Comparison of ENCODE assay signal across 13 mouse cellular contexts in the genomic region with DNA sequence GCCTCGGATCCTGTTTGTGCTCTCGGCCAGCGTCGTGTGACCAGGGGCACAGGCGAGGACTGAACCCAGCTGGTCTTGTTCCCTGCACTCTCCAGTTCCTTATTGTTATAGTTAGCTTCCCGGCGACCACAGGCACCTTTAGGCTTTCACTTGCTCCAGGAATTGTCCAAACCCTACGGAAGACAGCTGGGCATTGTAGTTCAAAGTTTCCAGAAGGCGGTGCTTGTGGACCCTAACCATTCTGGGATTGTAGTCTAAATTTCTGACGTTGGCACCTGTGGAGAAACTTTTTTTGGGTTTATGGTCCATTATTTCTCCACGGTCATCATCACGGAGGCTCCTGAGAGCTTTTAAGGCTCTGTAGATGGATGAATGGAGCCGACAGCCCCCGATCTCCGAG. TPM values are rescaled to one million over a fixed set of nuclear protein-coding genes. Genes with fewer than 3 reads are reported as not detected.
DNase-seq lines count a peak whose midpoint lies in the region; ATAC-seq and TF ChIP-seq lines count a peak whose summit lies in the region.
"Had no signal": no experiment of that assay in that cellular context is flagged by ENCODE, and none has a peak within 500 bp of the region (broad histone marks: within the 10 kb centered on the region; RNA-seq: fewer than 3 reads in every experiment).

No protein-coding gene starts in this region.

- no peak for TF ChIP-seq EP300 in lung, postnatal 0 days (IDR thresholded peaks at IDR 0.05)

- peak overlapping the region; percentile 46 for H3K4me2 ChIP-seq in heart, embryonic 14.5 days (ENCODE audit: low read length)
- H3K4me2 ChIP-seq in lung, postnatal 0 days (replicated peaks; ENCODE audit: low read depth, low read length): 0 out of 2 replicates have a peak overlapping the region, but pooled peaks have one; percentile 8
- H3K4me2 ChIP-seq in forebrain, postnatal 0 days (ENCODE audit: low read depth): 0 out of 2 replicates have a peak overlapping the region, but pooled peaks have one; percentile 15
- peak overlapping the region; percentile 20 for H3K4me2 ChIP-seq in neural tube, embryonic 13.5 days

- no peak overlapping the region for H3K9ac ChIP-seq in heart, embryonic 14.5 days (ENCODE audit: low read length)
- no peak overlapping the region for H3K9ac ChIP-seq in lung, postnatal 0 days (replicated peaks; ENCODE audit: low read depth)
- no peak overlapping the region for H3K9ac ChIP-seq in forebrain, postnatal 0 days
- no peak overlapping the region for H3K9ac ChIP-seq in neural tube, embryonic 13.5 days

- H3K4me1 ChIP-seq in heart, embryonic 14.5 days (ENCODE audit: control insufficient read depth in 2 of 2, insufficient read depth in 2 of 2, low read length in 2 of 2): no peaks in the 10 kb centered on the region; a peak in 1 of 4 replicates
- no peaks in the 10 kb centered on the region for H3K4me1 ChIP-seq in lung, postnatal 0 days (ENCODE audit: insufficient read depth, low read depth, low read length)
- H3K4me1 ChIP-seq in forebrain, postnatal 0 days (ENCODE audit: insufficient read depth): no peaks in the 10 kb centered on the region
- no peaks in the 10 kb centered on the region for H3K4me1 ChIP-seq in neural tube, embryonic 13.5 days (replicated peaks)

- peaks cover 8% of the 10 kb centered on the region for H3K27me3 ChIP-seq in heart, embryonic 14.5 days (ENCODE audit: control insufficient read depth, insufficient read depth, low read length)
- H3K27me3 ChIP-seq in lung, postnatal 0 days (replicated peaks; ENCODE audit: insufficient read depth, low read length): no peaks in the 10 kb centered on the region
- H3K27me3 ChIP-seq in forebrain, postnatal 0 days (ENCODE audit: insufficient read depth, low read length): no peaks in the 10 kb centered on the region
- H3K27me3 ChIP-seq in neural tube, embryonic 13.5 days: 0 out of 2 replicates have a peak, but pooled peaks cover 2% of the 10 kb centered on the region

- WGBS in heart, embryonic 14.5 days: 31% methylated on average over 15 of the region's 15 CpGs
- 39% methylated on average over 15 of the region's 15 CpGs for WGBS in lung, postnatal 0 days
- WGBS in forebrain, postnatal 0 days: 54% methylated on average over 15 of the region's 15 CpGs
- WGBS in neural tube, embryonic 13.5 days: 52% methylated on average over 15 of the region's 15 CpGs

- no peak for TF ChIP-seq CTCF in lung, postnatal 0 days (IDR thresholded peaks at IDR 0.05)
- TF ChIP-seq CTCF in forebrain, postnatal 0 days (IDR thresholded peaks at IDR 0.05; ENCODE audit: low read depth): no peak

- no peak for DNase-seq in heart, adult 9 months (ENCODE audit: low spot score in 2 of 2)
- no peak for DNase-seq in lung, postnatal 0 days (ENCODE audit: low spot score)
- no peak for DNase-seq in lung, adult 18-20 months
- DNase-seq in forebrain, postnatal 0 days: no peak
- no peak for DNase-seq in spleen, adult 12 weeks (ENCODE audit: low spot score)
- DNase-seq: kidney, postnatal 14 days; lung, postnatal 36 days; right cerebral cortex, adult 18-20 months had no signal

- no peak for ATAC-seq in heart, embryonic 14.5 days (ENCODE audit: insufficient number of reproducible peaks, insufficient read depth, low FRiP score, low read depth)
- ATAC-seq in lung, postnatal 0 days: no peak
- ATAC-seq in forebrain, postnatal 0 days: no peak
- ATAC-seq in neural tube, embryonic 13.5 days (ENCODE audit: low read depth): no peak
- ATAC-seq in CD4-positive, CD25-positive, alpha-beta regulatory T cell, adult 4 months: no peak

- H3K4me3 ChIP-seq in heart, embryonic 14.5 days (ENCODE audit: control insufficient read depth in 1 of 2, insufficient read depth in 1 of 2, low read depth in 1 of 2, low read length in 2 of 2): peak overlapping the region in 1 of 2 experiments; percentile 6; a peak in 1 of 4 replicates
- no peak overlapping the region for H3K4me3 ChIP-seq in lung, postnatal 0 days (ENCODE audit: low read depth, low read length)
- no peak overlapping the region for H3K4me3 ChIP-seq in forebrain, postnatal 0 days (ENCODE audit: low read depth, low read length)
- H3K4me3 ChIP-seq in neural tube, embryonic 13.5 days: no peak overlapping the region

- no peaks in the 10 kb centered on the region for H3K9me3 ChIP-seq in heart, embryonic 14.5 days (ENCODE audit: control insufficient read depth, low read length)
- no peaks in the 10 kb centered on the region for H3K9me3 ChIP-seq in lung, postnatal 0 days (ENCODE audit: low read length)
- H3K9me3 ChIP-seq in forebrain, postnatal 0 days (ENCODE audit: low read length): no peaks in the 10 kb centered on the region
- H3K9me3 ChIP-seq in neural tube, embryonic 13.5 days: no peaks in the 10 kb centered on the region

- H3K36me3 ChIP-seq in heart, embryonic 14.5 days (ENCODE audit: control insufficient read depth, insufficient read depth, low read length): no peaks in the 10 kb centered on the region
- H3K36me3 ChIP-seq in lung, postnatal 0 days (ENCODE audit: insufficient read depth, low read length): no peaks in the 10 kb centered on the region
- H3K36me3 ChIP-seq in forebrain, postnatal 0 days (ENCODE audit: insufficient read depth): no peaks in the 10 kb centered on the region
- H3K36me3 ChIP-seq in neural tube, embryonic 13.5 days: no peaks in the 10 kb centered on the region

- no peak overlapping the region for H3K27ac ChIP-seq in heart, embryonic 14.5 days (replicated peaks in 1 of 2; ENCODE audit: control insufficient read depth in 1 of 2, insufficient read depth in 1 of 2, low read depth in 2 of 2, low read length in 2 of 2)
- no peak overlapping the region for H3K27ac ChIP-seq in lung, postnatal 0 days (ENCODE audit: low read length)
- H3K27ac ChIP-seq in forebrain, postnatal 0 days (ENCODE audit: low read depth, low read length): no peak overlapping the region
- H3K27ac ChIP-seq in neural tube, embryonic 13.5 days (replicated peaks): no peak overlapping the region

RNA-seq across cellular contexts. Expression of a gene that starts 28.4 kb away (rescaled TPM):
- polyA plus RNA-seq in heart, embryonic 14.5 days (2014; fragmentation: Nextera tagmentation; extraction: Ambion mirVana): 0.13 and 0.30 TPM in 2 replicates
- 0.06 and 0.13 TPM in 2 replicates for polyA plus RNA-seq in lung, postnatal 0 days (2015; fragmentation: Nextera tagmentation; extraction: Ambion mirVana)
- total RNA-seq in forebrain, postnatal 0 days (2014; rRNA removed): 0.08 TPM in 1 of 2 replicates, not detected in the other
- polyA plus RNA-seq in forebrain, postnatal 0 days (2015; fragmentation: Nextera tagmentation; extraction: Ambion mirVana): not detected in 2 replicates
- 0.17 TPM in 1 of 2 replicates, not detected in the other for polyA plus RNA-seq in neural tube, embryonic 13.5 days (2015; fragmentation: Nextera tagmentation; extraction: Ambion mirVana)
- polyA plus RNA-seq in CD4-positive, CD25-positive, alpha-beta regulatory T cell, adult 4 months (2017; shearing (Covaris generic)): 100 to 1,000 TPM; 188 to 330 TPM
- total RNA-seq: gastrocnemius, postnatal 4 days had no signal
- polyA plus RNA-seq: C2C12 had no signal

Comparison
In these comparisons a context has a peak if more than half of its experiments do, and no peak if none do; other contexts are left out.
1. RNA of a gene that starts 28.4 kb away (polyA plus RNA-seq): 188 to 330 TPM in CD4-positive, CD25-positive, alpha-beta regulatory T cell, adult 4 months; 0.13 to 0.30 TPM in heart, embryonic 14.5 days, 0.17 TPM in neural tube, embryonic 13.5 days, 0.06 to 0.13 TPM in lung, postnatal 0 days and not detected in forebrain, postnatal 0 days; every median in the first group is over 100 times any median in the second.
2. Peak in every context shown above with its lines, with median percentiles within 50 percentile points of each other: H3K4me2 ChIP-seq.